Mouse (Mus musculus): ENCODE data around the gene Vsig10.
A peak's percentile ranks its signal among the peaks of the same experiment; 100 is the strongest.

Vsig10 gene

DNA sequence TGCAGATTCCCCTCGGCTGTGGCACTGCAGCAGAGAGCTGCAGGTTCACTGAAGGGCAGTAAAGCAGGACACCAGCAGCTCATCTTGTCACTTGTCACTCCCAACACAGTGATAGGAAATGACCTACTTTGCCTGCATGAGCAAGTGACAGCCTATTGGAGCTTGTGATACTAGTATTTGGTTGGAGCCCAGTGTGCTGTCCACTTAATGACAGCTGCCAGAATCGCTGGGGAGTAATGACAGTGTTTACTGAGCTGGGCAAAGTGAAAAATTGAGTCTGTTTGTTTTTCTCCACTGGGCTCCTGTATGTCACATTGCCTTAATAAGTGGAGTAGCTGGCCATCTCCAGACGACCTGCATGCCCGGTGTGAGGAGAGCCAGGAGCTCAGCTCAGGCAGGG lies 61.3 kb downstream of the Vsig10 start:
- no peak for DNase-seq (ENCODE audit: low read depth, low spot score)

DNA sequence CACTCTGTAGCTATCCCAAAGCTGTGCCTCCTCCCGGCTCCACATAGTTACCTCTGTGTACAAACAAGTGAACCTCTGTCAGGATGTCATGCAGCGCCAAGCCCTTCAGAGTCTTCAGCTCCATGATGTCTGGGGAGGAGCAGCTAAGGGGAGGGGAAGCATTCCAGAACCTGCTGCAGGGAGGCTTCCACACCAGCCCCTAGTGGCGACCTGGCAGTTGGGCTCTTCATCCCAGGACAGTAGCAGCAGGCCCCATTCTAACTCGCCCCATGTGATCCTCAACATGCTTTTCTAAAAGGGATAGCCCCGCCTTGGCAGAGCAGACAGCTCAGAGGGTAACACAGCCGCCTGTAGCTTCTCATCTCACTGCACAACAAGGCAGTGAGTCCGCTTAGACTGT lies 62.9 kb downstream of the Vsig10 start:
- no peak for DNase-seq (ENCODE audit: low read depth, low spot score)

DNA sequence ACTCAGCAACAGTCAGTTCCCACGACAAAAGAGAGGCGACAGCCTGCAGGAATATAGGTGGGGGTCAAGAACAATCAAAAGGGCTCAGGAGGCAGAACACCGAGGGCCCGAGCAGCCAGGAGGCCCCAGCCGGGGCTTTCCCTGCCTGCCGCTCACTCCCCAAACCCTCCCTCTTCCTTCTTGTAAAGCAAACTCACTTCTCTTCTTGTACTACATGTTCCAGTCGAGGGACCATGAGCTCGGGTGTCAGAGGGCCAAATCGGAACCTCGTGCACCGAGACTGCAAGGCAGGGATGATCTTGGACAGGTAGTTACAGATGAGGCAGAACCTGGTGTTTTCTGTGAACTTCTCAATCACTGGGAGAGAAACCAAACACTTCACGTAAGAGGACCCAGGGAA lies 64.3 kb downstream of the Vsig10 start:
- DNase-seq (ENCODE audit: low read depth, low spot score): no peak

DNA sequence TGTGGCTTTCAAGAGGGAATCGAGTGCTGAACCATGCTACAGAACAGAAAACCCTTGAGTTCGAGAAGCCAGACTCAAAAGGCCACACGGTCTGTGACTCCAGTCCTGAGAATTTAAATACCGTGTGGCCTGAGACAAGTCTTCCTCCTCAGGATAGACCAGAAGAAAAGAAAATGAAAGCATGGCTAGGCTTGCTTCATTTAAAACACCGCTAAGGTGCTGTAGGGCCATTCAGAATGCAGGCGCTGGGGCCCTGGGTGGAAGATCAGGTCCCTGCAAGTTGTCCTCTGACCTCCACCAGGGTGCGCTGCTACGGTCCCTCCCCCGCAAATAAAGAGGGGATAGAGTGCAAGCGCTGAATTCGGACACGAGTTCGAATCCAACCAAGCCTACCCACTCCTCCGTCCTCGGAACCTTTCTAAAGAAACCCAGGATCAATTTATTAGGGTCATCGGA lies 69.4 kb downstream of the Vsig10 start:
- DNase-seq (ENCODE audit: low read depth, low spot score): no peak

DNA sequence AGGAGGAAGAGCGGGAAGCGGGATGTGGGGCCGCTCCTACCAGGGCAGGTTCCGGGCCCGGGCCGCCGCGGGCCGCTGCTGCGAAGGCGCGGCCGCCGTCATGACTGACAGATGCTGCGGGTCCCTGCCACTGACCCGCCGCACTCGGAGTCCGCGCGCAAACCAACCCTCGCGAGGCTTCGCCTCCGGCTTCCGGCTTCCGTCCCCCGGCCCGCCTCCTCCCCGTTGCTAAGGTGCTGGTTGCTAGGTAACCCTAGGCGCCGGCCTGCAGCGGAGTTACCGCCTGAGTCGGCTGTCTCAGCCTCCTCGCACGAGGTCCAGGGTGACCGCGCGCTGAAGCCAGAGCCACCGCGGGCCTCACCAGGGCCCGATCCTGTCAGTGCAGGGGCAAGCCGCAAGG lies 70.0 kb downstream of the Vsig10 start, which contains the start of gene Rfc5:
Gene Rfc5 (minus strand): TSS at position 171 of the 400 bp plus-strand sequence.
- peak; percentile 86 for DNase-seq (ENCODE audit: low read depth, low spot score)

DNA sequence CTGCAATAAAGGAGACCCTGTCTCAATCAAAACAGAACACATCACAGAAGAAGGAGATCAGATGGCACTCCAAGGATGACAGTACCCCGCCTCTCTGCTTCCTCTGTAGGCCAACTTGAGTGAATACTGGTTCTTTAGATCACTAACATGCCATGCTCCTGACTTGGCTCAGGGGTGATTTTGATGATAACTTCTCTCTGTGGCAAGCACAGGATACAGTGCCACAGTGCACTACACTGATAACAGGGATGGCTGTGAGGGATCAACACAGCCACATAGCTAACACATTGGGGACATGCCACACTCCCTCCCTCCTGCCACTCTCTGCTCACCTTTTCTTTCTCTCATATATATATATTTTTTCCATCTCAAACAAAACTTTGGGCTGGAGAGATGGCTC lies 72.0 kb downstream of the Vsig10 start:
- DNase-seq (ENCODE audit: low read depth, low spot score): no peak

DNA sequence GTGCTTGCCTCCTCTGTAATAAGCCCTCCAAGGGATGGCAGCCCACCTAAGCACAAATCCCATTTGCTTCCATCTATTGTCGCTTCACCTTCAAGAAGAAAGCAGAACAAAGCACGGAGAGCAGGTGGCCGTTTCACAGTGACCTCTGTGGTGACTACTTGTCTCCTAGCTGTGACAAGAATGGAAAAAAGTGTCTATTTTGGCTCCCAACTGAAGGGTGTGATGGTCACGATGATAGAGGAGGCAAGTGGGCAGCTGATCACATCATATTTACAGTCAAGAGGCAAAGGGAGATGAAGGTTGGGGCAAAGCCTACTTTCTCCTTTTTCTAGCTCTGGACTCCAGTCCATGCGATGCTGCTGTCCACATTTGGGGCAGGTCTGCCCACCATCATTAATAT lies 77.0 kb downstream of the Vsig10 start:
- no peak for DNase-seq (ENCODE audit: low read depth, low spot score)

DNA sequence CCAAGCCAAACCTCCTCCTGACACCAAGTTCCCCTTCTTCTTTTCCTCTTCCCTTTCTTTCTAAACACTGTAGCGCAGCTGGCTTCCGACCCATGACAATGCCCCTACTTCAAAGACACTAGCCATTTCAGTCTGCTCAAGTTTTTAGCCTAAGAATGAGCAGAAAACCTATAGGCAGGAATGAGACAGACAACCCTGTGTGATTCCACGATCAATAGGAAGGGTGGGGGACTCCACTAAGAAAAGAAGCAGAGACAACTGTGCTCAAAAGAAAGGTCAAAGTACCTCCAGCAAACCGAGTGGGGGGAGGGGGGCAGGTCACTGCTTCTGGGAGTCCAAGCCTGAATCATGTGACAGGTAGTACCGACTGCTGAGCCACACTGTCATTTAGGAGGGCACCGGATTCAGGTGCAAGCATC lies 77.7 kb downstream of the Vsig10 start:
- no peak for DNase-seq (ENCODE audit: low read depth, low spot score)

DNA sequence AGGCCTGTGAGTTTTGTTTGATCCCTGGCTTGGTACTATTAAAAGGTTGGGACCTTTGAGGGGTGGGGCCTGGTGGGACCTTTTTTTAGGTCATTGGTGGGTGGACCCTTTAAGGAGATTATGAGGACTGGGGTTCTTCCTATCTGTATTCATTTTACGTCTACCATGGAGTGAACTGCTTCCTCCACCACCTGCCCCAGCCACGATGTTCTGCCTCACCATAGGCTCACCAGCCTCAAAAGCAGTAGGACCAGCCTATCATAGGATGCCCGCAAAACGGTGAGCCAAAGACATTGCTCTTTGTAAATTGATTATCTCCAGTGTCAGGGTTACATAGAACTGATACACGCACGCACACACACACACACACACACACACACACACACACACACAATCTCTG lies 78.5 kb downstream of the Vsig10 start:
- DNase-seq (ENCODE audit: low read depth, low spot score): no peak

DNA sequence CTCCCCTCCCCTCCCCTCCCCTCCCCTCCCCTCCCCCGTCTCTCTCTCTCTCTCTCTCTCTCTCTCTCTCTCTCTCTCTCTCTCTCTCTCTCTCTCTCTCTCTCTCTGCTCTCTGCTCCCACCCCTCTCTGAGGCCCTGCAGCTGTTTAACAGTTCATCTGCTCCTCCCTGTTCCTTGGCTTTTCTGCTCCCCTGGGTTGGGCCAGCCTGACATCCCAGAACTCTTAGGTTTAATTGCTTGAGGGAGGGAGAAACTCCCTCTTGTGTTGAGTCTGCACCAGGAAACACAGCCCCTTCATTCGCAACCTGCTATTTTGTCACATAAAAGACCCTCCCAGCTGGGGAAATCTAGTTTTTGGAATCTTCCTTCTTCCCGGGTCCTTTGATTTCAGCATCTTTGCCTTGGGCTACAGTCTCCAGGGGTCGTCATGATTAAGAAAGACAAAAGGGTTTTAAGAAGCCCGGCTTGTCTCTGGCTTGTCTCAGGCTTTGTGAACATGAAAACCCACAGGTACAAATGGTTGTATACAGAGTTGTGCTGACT lies 79.2 kb downstream of the Vsig10 start:
- DNase-seq (ENCODE audit: low read depth, low spot score): no peak

DNA sequence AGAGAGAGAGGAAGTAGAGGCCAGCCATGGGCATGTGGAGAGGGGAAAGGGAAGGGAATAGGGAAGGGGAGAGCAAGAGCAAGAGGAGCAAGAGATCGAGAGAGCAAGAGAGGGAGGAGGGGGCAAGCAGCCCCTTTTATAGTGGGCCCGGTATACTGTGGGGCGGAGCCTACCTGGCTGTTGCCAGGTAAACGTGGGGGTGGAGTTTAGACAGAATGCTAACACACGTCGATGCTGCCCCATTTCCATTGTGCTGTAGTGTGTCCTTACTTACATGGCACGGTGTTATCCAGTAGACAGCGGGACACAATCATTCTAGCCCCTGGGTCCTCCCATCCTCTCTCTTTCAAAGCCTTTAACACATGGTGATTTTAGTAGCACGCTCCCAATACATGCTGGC lies 80.4 kb downstream of the Vsig10 start:
- no peak for DNase-seq (ENCODE audit: low read depth, low spot score)

DNA sequence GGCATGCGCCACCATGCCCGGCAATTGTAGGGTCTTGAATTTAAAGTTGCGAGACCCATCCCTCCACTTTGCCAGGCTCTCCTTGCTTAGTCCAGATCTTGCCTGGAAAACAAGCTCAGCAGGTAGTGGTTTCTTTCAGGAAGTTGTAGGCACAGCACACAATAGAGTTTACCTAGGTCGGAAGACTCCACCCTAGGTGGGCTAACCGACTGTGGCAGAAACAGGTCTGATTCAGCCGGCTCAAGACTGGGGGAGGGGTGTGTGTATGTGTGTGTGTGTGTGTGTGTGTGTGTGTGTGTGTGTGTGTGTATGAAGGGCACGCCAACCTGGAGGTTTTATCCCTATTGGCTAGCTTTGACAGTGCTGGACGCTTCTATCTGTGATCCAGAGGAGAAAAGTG lies 84.7 kb downstream of the Vsig10 start:
- DNase-seq (ENCODE audit: low read depth, low spot score): no peak
